Mouse (Mus musculus): ENCODE results near the gene Vmn1r169. TPM values are rescaled to one million over a fixed set of nuclear protein-coding genes. Genes with fewer than 3 reads are reported as not detected.
"Not testable (repeated sequence)": the region's sequence is repeated elsewhere in the genome, so short reads cannot be mapped to it uniquely, and the experiment has no call there.

The Vmn1r169 gene
- polyA plus RNA-seq (2012; ENCODE audit: insufficient read depth, insufficient read length, missing spikeins): not detected in 2 replicates

GRCm38 (mm10) chr7:23575226-23575625, at the start of gene Vmn1r169:
Vmn1r169 (plus strand) TSS chr7:23575526.
- H3K4me3 ChIP-seq (ENCODE audit: insufficient read depth, low read depth, low read length); H3K4me1 ChIP-seq (ENCODE audit: control insufficient read depth, insufficient read depth, insufficient read length, low read length); H3K27ac ChIP-seq (replicated peaks; ENCODE audit: low read depth, low read length): not testable (repeated sequence)

GRCm38 (mm10) chr7:23539432-23539831, 35.9 kb upstream of the Vmn1r169 start, which contains the start of gene Vmn1r168:
Vmn1r168 (plus strand) TSS chr7:23539732.
- H3K4me1 ChIP-seq (ENCODE audit: control insufficient read depth, insufficient read depth, insufficient read length, low read length); H3K4me3 ChIP-seq (ENCODE audit: insufficient read depth, low read depth, low read length); H3K27ac ChIP-seq (replicated peaks; ENCODE audit: low read depth, low read length): not testable (repeated sequence)

GRCm38 (mm10) chr7:23605875-23606274, 30.5 kb downstream of the Vmn1r169 start, which contains the start of gene Vmn1r170:
Vmn1r170 (plus strand) TSS chr7:23606175.
- H3K27ac ChIP-seq (replicated peaks; ENCODE audit: low read depth, low read length); H3K4me3 ChIP-seq (ENCODE audit: insufficient read depth, low read depth, low read length); H3K4me1 ChIP-seq (ENCODE audit: control insufficient read depth, insufficient read depth, insufficient read length, low read length): not testable (repeated sequence)

Other genes with a start within 250 kb of the Vmn1r169 start
- gene Nlrp5, start 189.6 kb upstream of the Vmn1r169 start, polyA plus RNA-seq (2012; ENCODE audit: insufficient read depth, insufficient read length, missing spikeins): not detected in 2 replicates
- gene Vmn1r167, start 68.3 kb upstream of the Vmn1r169 start, polyA plus RNA-seq (2012; ENCODE audit: insufficient read depth, insufficient read length, missing spikeins): not detected in 2 replicates
- gene Vmn1r168, start 35.8 kb upstream of the Vmn1r169 start, polyA plus RNA-seq (2012; ENCODE audit: insufficient read depth, insufficient read length, missing spikeins): not detected in 2 replicates
- gene Vmn1r170, start 30.6 kb downstream of the Vmn1r169 start, polyA plus RNA-seq (2012; ENCODE audit: insufficient read depth, insufficient read length, missing spikeins): not detected in 2 replicates
- not detected in 2 replicates for gene Vmn1r171, start 55.2 kb downstream of the Vmn1r169 start, polyA plus RNA-seq (2012; ENCODE audit: insufficient read depth, insufficient read length, missing spikeins)
- not detected in 2 replicates for gene Vmn1r172, start 82.8 kb downstream of the Vmn1r169 start, polyA plus RNA-seq (2012; ENCODE audit: insufficient read depth, insufficient read length, missing spikeins)
- gene Vmn1r173, start 125.2 kb downstream of the Vmn1r169 start, polyA plus RNA-seq (2012; ENCODE audit: insufficient read depth, insufficient read length, missing spikeins): not detected in 2 replicates
- not detected in 2 replicates for gene Vmn1r174, start 176.7 kb downstream of the Vmn1r169 start, polyA plus RNA-seq (2012; ENCODE audit: insufficient read depth, insufficient read length, missing spikeins)
- not detected in 2 replicates for gene Vmn1r175, start 235.1 kb downstream of the Vmn1r169 start, polyA plus RNA-seq (2012; ENCODE audit: insufficient read depth, insufficient read length, missing spikeins)